Mouse (Mus musculus) liver, adult 2 months (tissue): ENCODE results near the gene Gypa.

Source experiments
- CTCF ChIP-seq: fragments of 200-500 bp; IDR thresholded peaks from 2 replicates; pipeline ENCODE4 v1.5.1; 2011; ENCODE audit warnings: low read depth, low read length, control low read depth
- POLR2A ChIP-seq: fragments of 200-500 bp; IDR thresholded peaks from 2 replicates; pipeline ENCODE4 v1.6.1; 2011; ENCODE audit warnings: low read length, control low read depth; ENCODE audit not compliant: insufficient read depth; ENCODE audit errors: extremely low read depth

GRCm38 (mm10) chr8:80495527-80495926 lies 1.9 kb downstream of the Gypa start:
- no peak for TF ChIP-seq POLR2A
- no peak for TF ChIP-seq CTCF
